Comparison of ENCODE assay signal across 24 mouse cellular contexts in the genomic region with DNA sequence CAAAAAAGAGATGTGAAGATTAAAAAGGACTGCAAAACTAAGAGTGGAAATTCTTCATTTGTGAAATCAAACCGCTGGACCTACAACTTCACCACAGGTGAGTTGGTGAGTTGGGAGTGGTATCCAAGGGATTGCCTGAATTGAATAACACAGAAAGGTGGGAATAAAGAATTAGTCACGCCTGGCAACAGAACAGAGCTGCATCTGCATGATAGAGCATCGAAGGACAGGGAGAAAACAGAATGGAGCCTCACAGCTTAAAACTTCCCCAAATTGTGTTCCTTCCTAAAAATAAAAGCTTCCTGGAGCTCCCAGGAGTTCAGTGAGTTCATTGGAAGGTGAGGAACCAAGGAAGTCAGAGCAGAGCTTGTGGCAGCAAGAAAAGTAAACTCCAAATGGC.
A peak's percentile ranks its signal among the peaks of the same experiment; 100 is the strongest.
DNase-seq lines count a peak whose midpoint lies in the region; TF ChIP-seq lines count a peak whose summit lies in the region.
"Had no signal": no experiment of that assay in that cellular context is flagged by ENCODE, and none has a peak within 500 bp of the region (broad histone marks: within the 10 kb centered on the region; RNA-seq: fewer than 3 reads in every experiment).

No protein-coding gene starts in this region.

- H3K27me3 ChIP-seq in heart, adult 2 months (ENCODE audit: control insufficient read depth, insufficient read depth, low read length), result no peaks in the 10 kb centered on the region
- H3K27me3 ChIP-seq: CH12.LX, Patski had no signal

- H3K4me1 ChIP-seq in ES-E14 (ENCODE audit: control insufficient read depth in 2 of 2, insufficient read depth in 2 of 2, low read length in 2 of 2, poor library complexity in 1 of 2), result peaks cover 0 to 7% of the 10 kb centered on the region in 2 experiments; a peak in 1 of 4 replicates
- H3K4me1 ChIP-seq in heart, adult 2 months (ENCODE audit: control insufficient read depth, insufficient read depth, low read length), result no peaks in the 10 kb centered on the region

- intact Hi-C loops in heart, adult 2 months (cut with DNase I), result no loop called here

- no peak overlapping the region; the same call in 1 of the 2 replicates for H3K27ac ChIP-seq in ES-E14 (ENCODE audit: insufficient read depth, low read depth, low read length, poor library complexity, severe bottlenecking)
- no peak overlapping the region for H3K27ac ChIP-seq in heart, adult 2 months

- TF ChIP-seq POLR2A in heart, adult 2 months (IDR thresholded peaks at IDR 0.05; ENCODE audit: insufficient read depth, low read depth, low read length), result no peak

- TF ChIP-seq CTCF in heart, adult 2 months (IDR thresholded peaks at IDR 0.05), result no peak

- H3K36me3 ChIP-seq in ES-E14 (ENCODE audit: control insufficient read depth, insufficient read depth, low read length, poor library complexity, severe bottlenecking), result no peaks in the 10 kb centered on the region
- no peaks in the 10 kb centered on the region for H3K36me3 ChIP-seq in heart, adult 2 months (ENCODE audit: control insufficient read depth, insufficient read depth, low read length)
- H3K36me3 ChIP-seq: G1E had no signal

- no peak overlapping the region for H3K9ac ChIP-seq in ES-E14 (ENCODE audit: insufficient read depth, low read depth, low read length, poor library complexity, severe bottlenecking)
- H3K9ac ChIP-seq in heart, adult 2 months (ENCODE audit: low read depth, low read length), result no peak overlapping the region

- H3K79me2 ChIP-seq in heart, adult 2 months (replicated peaks; ENCODE audit: control insufficient read depth, insufficient read depth, low read length), result no peaks in the 10 kb centered on the region

- TF ChIP-seq EP300 in heart, adult 2 months (IDR thresholded peaks at IDR 0.05; ENCODE audit: insufficient read depth, low read depth, low read length), result no peak

- no peaks in the 10 kb centered on the region for H3K9me3 ChIP-seq in ES-E14 (ENCODE audit: control insufficient read depth, insufficient read depth, low read depth, low read length)

- in situ Hi-C loops in ES-E14 (cut with MboI; ENCODE audit: low sequenced_read_pairs in 2 of 2, unreplicated experiment in 2 of 2), result no loop called here

- peak; percentile 79 for DNase-seq in ES-CJ7 (ENCODE audit: low read depth, low spot score)
- peak; percentile 31 for DNase-seq in ES-E14 (ENCODE audit: low read depth, low spot score)
- peak; percentile 89 for DNase-seq in R1 (ENCODE audit: low read depth, low spot score)
- DNase-seq in ZHBTc4 (ENCODE audit: low read depth, low spot score), result peak; percentile 75
- DNase-seq in heart, adult 2 months, result no peak
- DNase-seq in adrenal gland, postnatal 25 days, result no peak
- no peak for DNase-seq in B cell, adult 2 months
- DNase-seq in left cerebral cortex, adult 8-10 months (ENCODE audit: low spot score in 2 of 2), result no peak
- DNase-seq: adrenal gland, adult 2 months; adrenal gland, adult 8-10 months; adrenal gland, postnatal 10 days; adrenal gland, postnatal 14 days; adrenal gland, postnatal 36 days; cerebellum, adult 11 months; cerebellum, adult 11-12 months; cerebellum, adult 18-20 months; cerebellum, adult 2 months; cerebellum, adult 8-10 months; cerebellum, adult 9-10 months; cerebellum, adult 9-11 months; cerebellum, postnatal 10 days had no signal

- H3K4me3 ChIP-seq in ES-E14 (ENCODE audit: insufficient read depth in 1 of 2, low read depth in 1 of 2, low read length in 2 of 2, poor library complexity in 1 of 2, severe bottlenecking in 1 of 2), result no peak overlapping the region
- H3K4me3 ChIP-seq in heart, adult 2 months, result no peak overlapping the region

- WGBS in heart, adult 2 months, result 68% methylated on average over 3 of the region's 3 CpGs

TF ChIP-seq in ES-E14, 5 proteins besides CTCF, POLR2A, EP300 and RAD21:
- TF ChIP-seq MAFK (IDR thresholded peaks at IDR 0.05; ENCODE audit: insufficient read depth, low read depth, low read length) (no peak), ZNF384 (IDR thresholded peaks at IDR 0.05; ENCODE audit: low read depth, low read length) (no peak), HCFC1 (IDR thresholded peaks at IDR 0.05; ENCODE audit: borderline replicate concordance, insufficient read depth, low read length) (no peak), ZC3H11A (IDR thresholded peaks at IDR 0.05; ENCODE audit: borderline replicate concordance, low read depth, low read length) (no peak), CHD2 (IDR thresholded peaks at IDR 0.05; ENCODE audit: low read depth, low read length) (no peak)
TF ChIP-seq in ES-E14: peak in this region for 0.

Comparison
In these comparisons a context has a peak if more than half of its experiments do, and no peak if none do; other contexts are left out.
1. DNase-seq: peak in ES-CJ7 (single experiment), ES-E14 (single experiment), R1 (single experiment) and ZHBTc4 (single experiment); none in heart, adult 2 months (0 of 2), adrenal gland, postnatal 25 days (single experiment), B cell, adult 2 months (0 of 2) and left cerebral cortex, adult 8-10 months (0 of 2).